Mouse (Mus musculus): ENCODE data around the gene B9d2. TPM values are rescaled to one million over a fixed set of nuclear protein-coding genes. Genes with fewer than 3 reads are reported as not detected.

B9d2 gene
- total and polyA plus RNA-seq, 3 experiments = 12.2 to 69.9 (median 26.4) TPM

GRCm38 (mm10) chr7:25674297-25674696, 6.3 kb upstream of the B9d2 start:
- DNase-seq = no peak

DNA sequence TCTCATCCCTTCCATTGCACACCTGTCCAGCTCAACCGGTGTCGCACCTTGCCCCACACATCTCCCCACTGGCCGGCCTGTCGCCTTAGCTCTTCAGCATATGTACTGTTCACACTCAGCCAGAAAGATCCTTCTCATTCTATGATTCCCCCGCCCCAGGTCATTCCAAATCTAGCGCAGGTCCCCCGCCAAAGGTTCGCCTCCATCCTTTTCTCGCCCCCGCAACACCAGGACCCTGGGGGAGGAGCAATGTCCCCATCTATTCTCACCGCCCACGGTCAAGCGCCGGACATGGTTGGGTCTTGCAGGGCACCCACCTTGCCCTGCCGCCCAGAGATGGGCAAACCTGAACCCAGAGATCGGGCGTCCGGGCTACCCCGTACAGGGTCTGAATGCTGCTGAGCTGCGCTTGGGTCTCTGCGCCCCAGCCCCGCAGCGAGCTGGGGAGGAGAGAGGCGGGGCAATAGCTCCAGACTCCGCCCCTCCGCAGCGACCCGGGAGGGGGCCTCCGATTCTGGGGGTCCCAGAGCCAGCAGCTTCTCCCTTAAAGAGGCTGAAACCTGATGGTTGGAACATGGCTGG, 5.8 kb upstream of the B9d2 start, which contains the start of gene Tmem91:
TSS of gene Tmem91 (minus strand) at position 448 of the 582 bp plus-strand sequence.
- DNase-seq = no peak

- no peak for DNase-seq
Measured at GRCm38 (mm10) chr7:25675405-25675804, 5.2 kb upstream of the B9d2 start.

- DNase-seq = peak; percentile 82
Measured at GRCm38 (mm10) chr7:25676085-25676781, 4.3 kb upstream of the B9d2 start.

- no peak for DNase-seq
Measured at GRCm38 (mm10) chr7:25677013-25677412, 3.6 kb upstream of the B9d2 start.

DNA sequence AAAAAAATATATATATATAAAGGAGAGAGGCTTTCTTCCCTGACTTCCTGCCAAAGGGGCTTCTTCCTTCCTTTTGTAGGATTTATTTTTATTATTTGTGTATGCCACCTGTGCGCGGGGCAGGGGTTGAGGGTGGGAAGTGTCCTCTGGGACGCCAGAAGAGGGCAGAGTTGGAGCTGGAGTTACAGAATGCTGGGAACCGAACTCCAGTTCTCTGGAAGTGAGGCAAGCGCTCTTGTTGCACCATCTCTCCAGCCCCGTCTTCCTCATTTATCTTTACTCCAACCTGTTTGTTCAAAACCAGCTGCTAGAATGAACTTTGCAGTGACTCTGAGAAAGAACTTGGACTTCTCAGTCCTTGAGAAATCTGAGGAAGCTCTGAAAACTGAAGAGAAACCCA, 609 bp upstream of the B9d2 start:
- peak; percentile 24 for DNase-seq

- DNase-seq = no peak
Measured at GRCm38 (mm10) chr7:25681341-25682231, 1.0 kb downstream of the B9d2 start.

DNA sequence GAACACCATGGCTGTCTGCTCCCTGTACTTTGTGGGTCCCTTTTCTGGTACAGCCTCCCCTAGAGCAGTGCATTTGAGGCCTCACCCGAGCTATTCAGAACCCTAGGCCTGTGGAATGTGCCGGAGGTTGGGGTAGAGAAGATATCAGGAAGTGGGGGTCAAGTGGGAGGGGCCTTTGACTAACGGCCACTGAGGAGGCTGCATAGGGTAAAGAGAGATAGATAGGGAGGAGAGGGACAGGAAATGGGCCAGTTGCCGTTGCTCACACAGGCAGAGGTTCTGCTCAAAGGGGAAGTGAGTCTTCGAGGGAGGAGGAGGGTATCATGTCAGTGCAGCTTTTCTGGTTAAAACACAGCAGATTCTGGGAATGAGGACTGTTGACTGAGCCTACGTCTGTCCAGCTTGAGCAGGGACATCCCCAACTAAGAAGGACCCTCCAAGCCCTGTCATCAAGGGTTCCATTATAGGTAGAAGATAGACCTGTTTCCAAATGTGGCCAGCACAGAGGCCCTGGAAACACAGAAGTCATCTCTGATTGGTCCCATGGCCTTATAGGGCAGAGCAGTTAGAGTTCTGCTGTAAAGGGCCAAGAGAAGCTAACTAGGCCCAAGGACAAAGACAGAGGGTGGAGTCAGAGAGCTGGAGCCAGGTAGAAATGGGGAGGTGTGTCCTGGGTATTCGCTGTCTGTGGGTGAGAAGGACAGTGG, 3.0 kb downstream of the B9d2 start:
- DNase-seq = no peak

DNA sequence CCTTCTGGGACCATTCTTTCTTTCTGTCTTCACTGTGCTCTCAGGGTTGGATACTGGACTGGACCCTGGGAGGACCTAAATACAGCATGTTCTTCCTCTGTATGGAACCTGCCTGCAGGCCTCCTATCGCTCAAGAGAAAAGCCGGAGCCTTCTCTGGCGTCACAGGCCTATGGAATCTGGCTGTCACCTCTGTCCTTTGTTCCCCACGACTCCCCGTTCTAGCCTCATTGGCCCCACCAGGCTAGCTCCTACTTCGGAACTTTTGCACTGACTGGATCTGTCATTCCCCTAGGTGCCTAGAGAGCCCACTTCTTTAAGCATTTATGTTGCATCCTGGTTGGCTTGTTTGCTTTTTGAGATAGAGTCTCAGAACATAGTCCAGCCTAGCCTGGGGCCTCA, 4.1 kb downstream of the B9d2 start:
- no peak for DNase-seq

GRCm38 (mm10) chr7:25685926-25686470, 5.4 kb downstream of the B9d2 start:
- DNase-seq = no peak

DNA sequence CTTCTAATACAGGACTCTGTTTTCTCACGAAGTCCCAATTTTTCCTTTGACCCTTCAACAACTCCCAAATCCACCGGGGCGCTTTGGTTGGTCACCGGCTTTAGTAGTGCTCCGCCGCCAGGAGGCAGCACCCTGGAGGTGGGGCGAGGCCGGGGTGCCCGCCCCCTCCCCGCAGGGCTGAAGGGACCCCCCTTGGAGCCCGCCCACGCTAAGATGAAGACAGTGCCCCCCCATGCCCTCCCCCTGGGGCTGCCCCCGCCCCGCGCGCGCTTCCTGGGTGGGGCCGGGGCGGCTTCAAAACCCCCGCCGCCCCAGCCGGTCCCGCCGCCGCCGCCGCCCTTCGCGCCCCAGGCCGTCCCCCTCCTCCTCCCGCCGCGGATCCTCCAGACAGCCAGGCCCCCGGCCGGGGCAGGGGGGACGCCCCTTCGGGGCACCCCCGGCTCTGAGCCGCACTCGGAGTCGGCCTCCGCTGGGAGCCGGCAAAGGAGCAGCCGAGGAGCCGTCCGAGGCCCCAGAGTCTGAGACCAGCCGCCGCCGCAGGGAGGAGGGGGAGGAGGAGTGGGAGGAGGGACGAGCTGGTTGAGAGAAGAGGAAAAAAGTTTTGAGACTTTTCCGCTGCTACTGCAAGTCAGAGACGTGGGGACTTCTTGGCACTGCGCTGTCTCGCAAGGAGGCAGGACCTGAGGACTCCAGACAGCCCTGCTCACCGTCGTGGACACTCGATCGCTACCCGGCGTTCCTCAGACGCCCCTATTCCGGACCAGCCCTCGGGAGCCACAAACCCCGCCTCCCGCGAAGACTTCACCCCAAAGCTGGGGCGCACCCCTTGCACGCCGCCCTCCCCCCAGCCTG, 6.3 kb downstream of the B9d2 start, which contains the start of gene Tgfb1:
TSS of gene Tgfb1 (plus strand) at position 323 of the 852 bp plus-strand sequence.
- DNase-seq = peak; percentile 90

DNA sequence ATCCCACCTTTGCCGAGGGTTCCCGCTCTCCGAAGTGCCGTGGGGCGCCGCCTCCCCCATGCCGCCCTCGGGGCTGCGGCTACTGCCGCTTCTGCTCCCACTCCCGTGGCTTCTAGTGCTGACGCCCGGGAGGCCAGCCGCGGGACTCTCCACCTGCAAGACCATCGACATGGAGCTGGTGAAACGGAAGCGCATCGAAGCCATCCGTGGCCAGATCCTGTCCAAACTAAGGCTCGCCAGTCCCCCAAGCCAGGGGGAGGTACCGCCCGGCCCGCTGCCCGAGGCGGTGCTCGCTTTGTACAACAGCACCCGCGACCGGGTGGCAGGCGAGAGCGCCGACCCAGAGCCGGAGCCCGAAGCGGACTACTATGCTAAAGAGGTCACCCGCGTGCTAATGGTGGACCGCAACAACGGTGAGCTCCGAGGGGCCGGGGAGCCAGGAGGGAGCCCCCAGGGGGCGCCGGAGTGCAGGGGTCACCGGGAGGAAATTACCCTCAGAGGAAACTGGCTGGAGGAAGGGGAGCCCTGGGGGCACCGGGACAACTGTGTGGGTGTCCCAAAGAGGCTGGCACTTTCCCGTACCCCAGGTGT, 7.3 kb downstream of the B9d2 start:
- peak; percentile 73 for DNase-seq

DNA sequence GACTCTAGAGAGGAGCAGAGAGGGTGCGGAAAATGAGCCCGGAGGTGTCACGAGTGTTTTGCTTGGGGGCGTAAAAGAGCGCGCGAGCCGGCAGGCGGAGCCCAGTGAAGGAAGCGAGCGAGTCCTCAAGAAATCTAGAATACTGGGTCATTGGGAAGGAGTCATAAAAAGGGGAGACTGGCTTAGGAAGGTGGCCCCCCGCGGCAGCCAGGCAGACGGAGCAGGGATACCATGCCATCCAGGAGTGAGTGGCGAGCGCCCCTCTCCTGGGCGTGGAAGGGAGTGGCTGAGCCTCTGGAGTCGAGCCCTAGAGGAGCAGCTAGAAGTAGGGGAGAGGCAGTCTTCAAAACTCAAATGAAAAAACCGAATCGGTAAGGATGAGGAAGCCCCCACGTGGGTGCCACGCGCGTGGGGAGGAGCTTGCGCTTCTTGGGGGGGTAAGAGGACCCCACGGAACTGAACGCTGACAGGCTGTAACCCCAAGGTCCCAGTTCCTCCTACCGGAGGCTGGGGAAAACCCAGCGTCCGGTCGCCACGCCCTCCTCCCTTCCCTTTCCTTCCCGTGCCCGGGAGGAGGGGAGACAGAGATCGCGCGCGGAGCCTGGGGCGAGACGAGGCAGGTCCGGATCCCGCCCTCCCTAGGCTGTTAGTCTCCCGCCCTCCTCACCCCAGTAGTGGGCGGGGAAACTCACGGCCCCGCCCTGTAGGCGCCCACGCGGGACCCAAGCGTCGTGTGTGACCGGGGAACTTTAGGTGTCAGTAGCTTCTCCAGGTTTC, 8.4 kb downstream of the B9d2 start:
- peak; percentile 90 for DNase-seq

GRCm38 (mm10) chr7:25689603-25690021, 9.0 kb downstream of the B9d2 start:
- no peak for DNase-seq

DNA sequence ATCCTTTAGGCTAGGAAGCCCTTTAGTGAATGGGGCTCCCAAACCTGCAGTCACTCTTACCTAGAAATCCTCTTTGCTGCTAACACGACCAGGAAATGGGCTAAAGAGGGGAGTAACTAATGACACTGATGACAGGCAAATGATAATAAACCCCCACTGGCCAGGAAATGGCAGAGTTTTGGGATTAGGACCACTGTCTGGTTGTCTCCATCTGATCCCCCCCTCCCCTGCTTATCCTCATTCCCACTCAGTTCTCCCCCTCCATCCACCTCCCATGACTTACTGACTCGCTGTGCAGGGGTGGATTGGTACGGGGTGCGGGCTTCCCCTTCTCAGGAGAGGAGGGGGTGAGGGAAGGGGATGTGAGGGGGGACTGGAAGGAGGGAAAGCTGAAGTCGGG, 9.5 kb downstream of the B9d2 start:
- no peak for DNase-seq

DNA sequence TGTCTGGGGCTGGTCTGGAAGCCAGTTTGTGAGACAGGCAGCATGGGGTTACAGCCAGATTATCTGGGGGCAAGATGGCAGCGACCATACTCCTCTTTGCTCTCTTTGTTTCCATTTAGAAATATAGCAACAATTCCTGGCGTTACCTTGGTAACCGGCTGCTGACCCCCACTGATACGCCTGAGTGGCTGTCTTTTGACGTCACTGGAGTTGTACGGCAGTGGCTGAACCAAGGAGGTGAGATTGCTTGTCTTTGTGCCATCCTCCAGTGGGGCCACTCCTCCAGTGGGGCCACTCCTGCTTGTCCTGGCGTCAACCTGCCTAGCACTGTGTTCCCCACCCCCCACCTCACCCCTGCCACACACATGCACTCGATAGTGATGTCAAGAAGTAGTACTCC, 13.5 kb downstream of the B9d2 start:
- DNase-seq = no peak

GRCm38 (mm10) chr7:25699851-25700250, 19.3 kb downstream of the B9d2 start:
- DNase-seq = no peak

DNA sequence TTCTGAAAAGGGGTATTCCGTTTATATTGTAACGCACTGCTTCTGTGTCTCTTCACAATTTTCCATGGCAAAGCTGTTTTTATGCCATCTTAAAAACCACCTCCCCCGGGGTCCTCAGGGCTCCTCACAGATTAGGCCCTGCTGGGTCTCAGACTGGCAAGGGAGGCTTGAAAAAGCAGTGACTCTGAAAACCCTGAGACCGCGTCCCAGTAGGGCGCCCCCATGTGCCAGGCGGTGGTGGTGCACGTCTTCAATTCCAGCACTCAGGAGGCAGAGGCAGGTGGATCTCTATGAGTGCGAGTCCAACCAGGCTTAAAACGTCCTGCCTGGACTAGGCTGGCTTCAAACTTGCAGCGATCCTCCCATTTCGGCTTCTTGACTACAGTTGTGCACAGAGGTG, 20.2 kb downstream of the B9d2 start:
- no peak for DNase-seq

DNA sequence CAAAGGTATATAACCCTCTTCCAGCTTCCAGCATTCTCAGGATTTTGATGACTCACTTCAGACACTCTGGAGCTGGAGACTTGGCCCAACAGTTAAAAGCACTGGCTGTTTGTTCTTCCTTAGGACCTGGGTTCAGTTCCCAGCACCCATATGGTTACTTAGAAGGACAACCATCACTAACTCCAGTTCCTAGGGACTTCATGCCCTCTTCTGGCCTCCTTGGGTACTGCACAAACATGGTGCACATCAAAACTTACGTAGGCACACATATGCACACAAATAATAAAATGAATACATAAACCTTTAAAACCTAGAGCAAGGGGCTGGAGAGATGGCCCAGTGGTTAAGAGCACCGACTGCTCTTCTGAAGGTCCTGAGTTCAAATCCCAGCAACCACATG, 21.8 kb downstream of the B9d2 start:
- no peak for DNase-seq

All from adrenal gland, adult 2 months (tissue).